Mouse (Mus musculus) Patski (cell line): Measurements from ENCODE around the gene Ficd. TPM values are rescaled to one million over a fixed set of nuclear protein-coding genes. Genes with fewer than 3 reads are reported as not detected.
A peak's percentile ranks its signal among the peaks of the same experiment; 100 is the strongest.

Source experiments
- ATAC-seq: fragments of 100-300 bp; one replicate; pipeline ENCODE4 v1.8.0; 2021
- CTCF ChIA-PET: fragments of 350-600 bp; sonication (Branson Sonifier 250); formaldehyde crosslinking; loops from one replicate; lab custom pipeline; 2022; ENCODE audit warnings: inconsistent platforms; lab: Charles Lee
- POLR2A ChIA-PET: fragments of 350-600 bp; sonication (Branson Sonifier 250); formaldehyde crosslinking; loops from one replicate; lab custom pipeline; 2022; ENCODE audit warnings: antibody characterized with exemption, inconsistent platforms; lab: Charles Lee
- DNase-seq: peaks from one replicate; pipeline ENCODE4 v3.0.0-alpha.2; 2011; ENCODE audit warnings: low read depth, low spot score
- H3K27me3 ChIP-seq: fragments of 371-371 bp; one replicate; pipeline ENCODE4 v1.5.1; 2021
- CTCF ChIP-seq: fragments of 100-300 bp; IDR thresholded peaks from one replicate; pipeline ENCODE4 v1.5.1; 2021
- in situ Hi-C: fragments of 300-500 bp; cut with MboI; formaldehyde crosslinking; loops from 3 replicates; pipeline ENCODE4 v1.11.1; 2018; ENCODE audit warnings: low pct_unique_long_range_greater_than_20kb, mixed read lengths
- polyA plus RNA-seq: library from polyadenylated mRNA; unstranded; gene quantifications from one replicate; pipeline ENCODE4 v1.2.3, GENCODE M21; 2021

Ficd gene
- polyA plus RNA-seq, 1 experiment from 2014 or later = 8.5 TPM

- ATAC-seq = no peak
Measured at GRCm38 (mm10) chr5:113716581-113717388, 18.8 kb upstream of the Ficd start.

GRCm38 (mm10) chr5:113719221-113719661 is 16.4 kb upstream of the Ficd start:
- TF ChIP-seq CTCF = no peak
- POLR2A ChIA-PET = no interaction called here
- ATAC-seq (no peak), DNase-seq (no peak)
- CTCF ChIA-PET = interaction anchor here (1.1 kb wide), 1 partner anchor 15 kb away, joined by 3 read pairs; no protein-coding TSS in a partner anchor
- in situ Hi-C loops = no loop called here
- H3K27me3 ChIP-seq = no peaks in the 10 kb centered on the region

More at GRCm38 (mm10) chr5:113716581-113717388, 18.8 kb upstream of the Ficd start:
- DNase-seq = peak; percentile 19
- ChIA-PET CTCF (no interaction called here), POLR2A (no interaction called here)
- no peak for TF ChIP-seq CTCF
- H3K27me3 ChIP-seq = peaks cover 4% of the 10 kb centered on the region
- in situ Hi-C loops = no loop called here

GRCm38 (mm10) chr5:113722224-113723013 is 13.2 kb upstream of the Ficd start:
- in situ Hi-C loops = no loop called here
- ATAC-seq (no peak), DNase-seq (no peak)
- CTCF ChIA-PET = no interaction called here
- TF ChIP-seq CTCF = peak; percentile 39
- POLR2A ChIA-PET = no interaction called here
- H3K27me3 ChIP-seq = peaks cover 11% of the 10 kb centered on the region

GRCm38 (mm10) chr5:113723567-113724237 is 11.9 kb upstream of the Ficd start:
- POLR2A ChIA-PET = no interaction called here
- in situ Hi-C loops = no loop called here
- CTCF ChIA-PET = interaction anchor here (1.0 to 2.0 kb wide), 6 partner anchors 12 to 358 kb away, joined by 3 to 10 read pairs (median 4); partner anchors contain the start of gene Ficd
- DNase-seq (no peak), ATAC-seq (no peak)
- no peak for TF ChIP-seq CTCF
- peaks cover 12% of the 10 kb centered on the region for H3K27me3 ChIP-seq

- DNase-seq (peak; percentile 12), ATAC-seq (no peak)
- CTCF ChIA-PET = interaction anchor here (1.0 to 2.0 kb wide), 8 partner anchors 11 to 358 kb away, joined by 3 to 10 read pairs (median 3); partner anchors contain the start of gene Ficd
- POLR2A ChIA-PET = no interaction called here
- TF ChIP-seq CTCF = peak; percentile 80
- in situ Hi-C loops = no loop called here
- peaks cover 12% of the 10 kb centered on the region for H3K27me3 ChIP-seq
Measured at GRCm38 (mm10) chr5:113724446-113724845, 11.2 kb upstream of the Ficd start, which contains the start of gene 1700069L16Rik. TSS of gene 1700069L16Rik (minus strand) at chr5:113724772.

GRCm38 (mm10) chr5:113725417-113725816 is 10.2 kb upstream of the Ficd start:
- DNase-seq (no peak), ATAC-seq (no peak)
- ChIA-PET POLR2A (no interaction called here), CTCF (interaction anchor here (1.5 to 2.0 kb wide), 5 partner anchors 10 to 359 kb away, joined by 3 to 10 read pairs (median 4); partner anchors contain the start of gene Ficd)
- H3K27me3 ChIP-seq = peaks cover 12% of the 10 kb centered on the region
- no peak for TF ChIP-seq CTCF
- in situ Hi-C loops = loop anchor here (5.0 to 25.0 kb wide), 2 partner anchors 368 to 638 kb away; partner anchors contain the start of genes Aym1 and Crybb3

DNA sequence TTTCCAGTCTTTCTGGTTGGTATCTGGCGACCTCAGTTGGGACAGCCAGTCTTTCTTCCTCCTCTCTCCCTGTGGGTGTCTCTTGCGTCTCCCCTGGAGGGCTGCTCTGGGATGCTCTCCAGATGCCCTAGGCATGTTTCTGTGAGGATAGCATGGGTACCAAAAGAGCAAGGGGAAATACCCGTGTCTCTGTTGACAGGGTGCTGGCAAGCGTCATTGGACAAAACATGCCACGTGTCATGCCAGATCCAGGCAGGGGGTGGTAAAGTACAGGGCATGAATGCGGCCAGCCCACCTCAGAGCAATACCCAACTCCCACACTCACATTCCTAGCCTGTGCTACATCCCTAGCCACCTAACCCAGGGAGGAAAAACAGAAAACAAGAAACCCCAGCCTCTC is 9.0 kb upstream of the Ficd start:
- DNase-seq (no peak), ATAC-seq (no peak)
- in situ Hi-C loops = loop anchor here (5.0 to 25.0 kb wide), 2 partner anchors 369 to 639 kb away; partner anchors contain the start of genes Aym1 and Crybb3
- H3K27me3 ChIP-seq = peaks cover 12% of the 10 kb centered on the region
- no peak for TF ChIP-seq CTCF
- ChIA-PET POLR2A (no interaction called here), CTCF (no interaction called here)

GRCm38 (mm10) chr5:113727238-113727637 is 8.4 kb upstream of the Ficd start:
- ATAC-seq = no peak
- CTCF ChIA-PET = no interaction called here
- H3K27me3 ChIP-seq = peaks cover 12% of the 10 kb centered on the region
- TF ChIP-seq CTCF = no peak
- in situ Hi-C loops = loop anchor here (5.0 to 25.0 kb wide), 2 partner anchors 370 to 640 kb away; partner anchors contain the start of genes Aym1 and Crybb3
- DNase-seq = no peak
- POLR2A ChIA-PET = no interaction called here

DNA sequence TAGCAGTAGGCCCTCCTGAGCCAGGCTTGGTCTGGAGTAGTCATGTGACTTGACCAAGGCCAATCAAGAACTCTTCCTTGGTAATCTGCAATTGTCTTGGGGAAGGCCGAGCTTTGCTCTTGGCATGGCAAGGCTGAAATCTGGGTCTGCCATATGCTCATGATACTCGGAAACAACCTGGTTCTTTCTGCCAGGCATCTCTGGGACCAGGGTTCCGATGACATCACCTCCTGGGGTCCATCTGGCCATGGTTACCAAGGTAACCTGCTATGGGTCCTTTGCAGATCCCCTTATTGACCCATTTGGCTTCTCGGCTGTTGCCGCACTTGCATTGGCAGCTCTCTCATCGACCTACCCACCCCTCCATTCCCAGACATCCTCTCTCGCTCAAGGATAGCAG is 7.6 kb upstream of the Ficd start:
- no peak for ATAC-seq
- TF ChIP-seq CTCF = no peak
- CTCF ChIA-PET = no interaction called here
- no peak for DNase-seq
- POLR2A ChIA-PET = no interaction called here
- H3K27me3 ChIP-seq = peaks cover 12% of the 10 kb centered on the region
- in situ Hi-C loops = loop anchor here (5.0 to 25.0 kb wide), 2 partner anchors 371 to 641 kb away; partner anchors contain the start of genes Aym1 and Crybb3

DNA sequence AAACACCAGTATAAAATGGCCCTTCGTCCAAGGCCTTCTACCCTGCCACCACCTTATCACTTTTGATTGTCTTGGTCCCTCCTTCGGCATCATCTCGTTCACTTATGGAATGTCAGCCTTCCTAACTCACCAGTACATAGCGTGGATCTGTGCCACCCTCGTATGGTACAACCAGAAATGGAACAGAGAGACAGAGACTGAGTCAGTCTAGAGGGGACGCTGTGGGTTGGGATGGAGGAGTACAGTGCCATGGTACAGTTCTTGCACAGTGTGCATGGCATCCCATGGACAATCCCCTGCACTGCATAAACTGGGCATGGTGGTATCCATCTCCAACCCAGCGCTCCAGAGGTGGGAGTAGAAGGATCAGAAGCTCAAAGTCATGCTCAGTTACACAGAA is 6.9 kb upstream of the Ficd start:
- TF ChIP-seq CTCF = no peak
- ChIA-PET CTCF (no interaction called here), POLR2A (no interaction called here)
- peaks cover 12% of the 10 kb centered on the region for H3K27me3 ChIP-seq
- DNase-seq (no peak), ATAC-seq (no peak)
- in situ Hi-C loops = loop anchor here (5.0 to 25.0 kb wide), 2 partner anchors 371 to 641 kb away; partner anchors contain the start of genes Aym1 and Crybb3
